Mouse (Mus musculus): Measurements from ENCODE around the gene Zbtb1. TPM values are rescaled to one million over a fixed set of nuclear protein-coding genes. Genes with fewer than 3 reads are reported as not detected.

Gene Zbtb1
- polyA plus RNA-seq, 1 experiment: 0.14 TPM

DNA sequence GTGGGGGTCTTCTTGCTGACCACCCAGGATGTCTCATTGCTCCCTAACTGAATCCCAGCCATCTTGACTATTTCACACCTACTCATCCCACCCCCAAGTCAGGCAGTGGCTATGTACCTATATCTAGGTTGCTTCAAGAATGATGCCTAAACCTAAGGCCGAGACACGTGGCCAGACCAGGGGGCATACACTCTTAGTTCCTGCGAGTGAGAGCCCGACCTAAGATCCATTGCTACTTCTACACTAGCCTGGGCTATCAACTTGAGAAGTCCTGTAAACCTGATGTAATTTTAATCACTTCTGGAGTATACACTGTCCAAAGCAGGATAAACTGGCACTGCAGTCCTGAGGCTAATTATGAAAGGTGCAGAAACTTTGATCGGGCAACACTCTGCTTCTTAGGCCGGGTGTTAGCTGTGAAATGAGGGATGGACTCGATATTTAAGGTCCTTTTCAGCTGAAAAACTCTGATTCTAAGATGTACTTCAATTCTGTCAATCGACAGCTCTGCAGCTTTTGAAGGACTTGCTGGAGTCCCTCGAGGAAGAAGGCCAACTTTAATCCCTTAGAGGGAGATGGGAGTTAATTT, 1.8 kb upstream of the Zbtb1 start:
- Histone ChIP-seq H3K9me3 (ENCODE audit: control insufficient read depth, low read length) (no peaks in the 10 kb centered on the region), H3K27me3 (ENCODE audit: control insufficient read depth) (no peaks in the 10 kb centered on the region), H3K36me3 (ENCODE audit: control insufficient read depth) (peaks cover 16% of the 10 kb centered on the region), H3K4me3 (replicated peaks) (peak overlapping the region; percentile 96), H3K4me1 (ENCODE audit: control insufficient read depth) (peaks cover 76% of the 10 kb centered on the region)
- TF ChIP-seq TAL1 (IDR thresholded peaks at IDR 0.05; ENCODE audit: low read length) (no peak), GATA1 (IDR thresholded peaks at IDR 0.05; ENCODE audit: low read length) (no peak)

DNA sequence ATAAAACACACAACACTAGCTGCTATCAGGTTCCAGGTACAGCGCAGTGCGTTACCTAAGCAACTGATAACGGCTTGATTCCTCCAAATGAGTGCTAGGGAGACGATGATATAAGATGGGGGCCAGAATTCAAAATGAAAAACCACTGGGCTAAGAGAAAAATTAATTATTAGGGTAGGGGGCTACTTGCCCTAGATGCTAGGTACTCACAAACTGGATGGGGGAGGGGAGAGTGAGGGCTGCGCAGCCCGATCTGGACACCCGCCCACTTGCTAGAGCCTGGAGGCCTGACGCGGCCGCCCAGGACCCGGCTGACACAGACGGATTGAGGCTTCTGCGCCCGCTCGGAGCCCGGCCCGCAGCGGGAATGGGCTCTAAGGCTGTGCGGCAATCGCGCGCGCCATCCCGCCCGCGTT, 1.3 kb upstream of the Zbtb1 start:
- Histone ChIP-seq H3K4me1 (ENCODE audit: control insufficient read depth) (peaks cover 75% of the 10 kb centered on the region), H3K9me3 (ENCODE audit: control insufficient read depth, low read length) (no peaks in the 10 kb centered on the region), H3K36me3 (ENCODE audit: control insufficient read depth) (peaks cover 14% of the 10 kb centered on the region), H3K4me3 (replicated peaks) (peak overlapping the region; percentile 96), H3K27me3 (ENCODE audit: control insufficient read depth) (no peaks in the 10 kb centered on the region)
- TF ChIP-seq GATA1 (IDR thresholded peaks at IDR 0.05; ENCODE audit: low read length) (peak; percentile 64), TAL1 (IDR thresholded peaks at IDR 0.05; ENCODE audit: low read length) (no peak)

DNA sequence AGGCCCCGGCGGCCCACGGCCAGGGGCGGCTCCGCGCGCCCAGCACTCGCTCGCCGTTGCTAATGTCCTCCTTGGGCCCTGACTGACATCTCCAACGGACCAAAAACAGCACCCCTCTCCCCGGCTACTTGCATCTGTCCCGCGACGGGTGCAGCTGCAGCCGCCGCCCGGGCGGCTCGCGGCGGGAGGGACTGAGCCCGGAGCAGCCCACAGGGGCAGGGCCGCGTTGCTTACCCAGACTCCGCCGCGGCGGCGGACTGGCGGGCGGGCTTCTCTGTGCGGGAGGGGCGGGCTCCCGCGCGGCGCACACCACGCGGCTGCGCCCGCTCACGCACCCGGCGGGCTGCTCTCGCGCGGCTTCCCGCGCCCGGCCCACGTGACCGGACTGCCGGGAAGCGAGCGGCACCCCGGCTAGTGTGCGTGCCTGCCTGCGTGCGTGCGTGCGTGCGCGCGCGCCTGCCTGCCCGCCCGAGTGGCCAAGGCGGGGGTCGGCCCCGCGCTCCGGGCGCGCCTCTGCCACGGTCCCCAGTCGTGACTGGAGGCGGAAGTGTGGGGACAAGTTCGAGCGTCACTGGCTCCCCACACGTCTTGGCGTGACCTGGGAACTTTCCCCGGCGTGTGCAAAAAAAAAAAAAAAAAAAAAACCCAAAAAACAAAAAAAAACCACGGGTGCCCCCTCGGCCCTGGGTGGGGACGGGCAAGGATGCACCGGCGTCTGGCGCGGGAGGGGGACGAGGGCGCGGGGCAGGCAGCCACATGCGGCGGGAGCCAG, 674 bp upstream of the Zbtb1 start, which contains the start of gene Zbtb25:
Gene Zbtb25 (minus strand): TSS at position 397 of the 772 bp plus-strand sequence.
- no peak for TF ChIP-seq GATA1 (IDR thresholded peaks at IDR 0.05; ENCODE audit: low read length)
- no peak for TF ChIP-seq TAL1 (IDR thresholded peaks at IDR 0.05; ENCODE audit: low read length)
- no peaks in the 10 kb centered on the region for H3K27me3 ChIP-seq (ENCODE audit: control insufficient read depth)
- peaks cover 13% of the 10 kb centered on the region for H3K36me3 ChIP-seq (ENCODE audit: control insufficient read depth)
- H3K9me3 ChIP-seq (ENCODE audit: control insufficient read depth, low read length): no peaks in the 10 kb centered on the region
- H3K4me1 ChIP-seq (ENCODE audit: control insufficient read depth): peaks cover 75% of the 10 kb centered on the region
- peak within 1 kb of the TSS; percentile 96 for H3K4me3 ChIP-seq (replicated peaks)

DNA sequence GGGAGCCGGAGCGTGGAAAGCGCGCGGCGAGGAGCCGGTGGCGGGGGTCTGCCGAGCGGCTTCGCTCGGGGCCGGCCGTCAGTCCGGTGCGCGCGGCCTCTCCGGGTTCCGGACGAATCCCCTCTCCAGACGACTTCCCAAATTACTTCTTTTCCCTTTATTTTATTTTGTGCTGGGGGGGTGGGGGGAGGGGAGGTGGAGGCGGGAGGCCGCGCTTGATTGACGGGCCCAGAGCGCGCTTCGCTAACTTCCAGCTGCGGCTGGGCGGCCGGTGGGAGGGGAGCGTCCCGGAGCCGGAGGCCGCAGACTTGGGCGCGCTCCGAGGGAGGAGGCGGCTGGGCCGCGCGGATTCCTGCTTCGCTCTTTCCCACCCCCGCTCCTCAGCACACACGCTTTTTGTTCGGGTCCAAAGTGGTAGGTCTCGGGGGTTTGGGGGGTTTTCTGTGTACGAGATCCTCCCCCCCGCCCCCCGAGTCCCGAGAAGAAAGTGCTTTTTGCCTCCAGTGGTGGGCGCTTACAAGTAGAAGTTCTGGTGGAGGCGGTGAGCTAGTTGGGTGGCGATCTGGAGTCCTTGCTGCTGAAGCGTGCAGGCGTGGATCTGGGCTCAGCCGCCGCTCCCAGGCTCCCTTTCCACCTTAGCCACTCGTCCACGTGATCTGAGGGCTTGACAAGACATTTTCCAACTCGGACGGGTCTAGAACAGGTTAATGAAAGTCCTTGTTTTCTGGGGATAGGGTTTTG, 935 bp downstream of the Zbtb1 start:
- TF ChIP-seq GATA1 (IDR thresholded peaks at IDR 0.05; ENCODE audit: low read length): no peak
- no peak for TF ChIP-seq TAL1 (IDR thresholded peaks at IDR 0.05; ENCODE audit: low read length)
- Histone ChIP-seq H3K36me3 (ENCODE audit: control insufficient read depth) (peaks cover 12% of the 10 kb centered on the region), H3K4me1 (ENCODE audit: control insufficient read depth) (peaks cover 79% of the 10 kb centered on the region), H3K9me3 (ENCODE audit: control insufficient read depth, low read length) (no peaks in the 10 kb centered on the region), H3K4me3 (replicated peaks) (peak overlapping the region; percentile 96), H3K27me3 (ENCODE audit: control insufficient read depth) (no peaks in the 10 kb centered on the region)

DNA sequence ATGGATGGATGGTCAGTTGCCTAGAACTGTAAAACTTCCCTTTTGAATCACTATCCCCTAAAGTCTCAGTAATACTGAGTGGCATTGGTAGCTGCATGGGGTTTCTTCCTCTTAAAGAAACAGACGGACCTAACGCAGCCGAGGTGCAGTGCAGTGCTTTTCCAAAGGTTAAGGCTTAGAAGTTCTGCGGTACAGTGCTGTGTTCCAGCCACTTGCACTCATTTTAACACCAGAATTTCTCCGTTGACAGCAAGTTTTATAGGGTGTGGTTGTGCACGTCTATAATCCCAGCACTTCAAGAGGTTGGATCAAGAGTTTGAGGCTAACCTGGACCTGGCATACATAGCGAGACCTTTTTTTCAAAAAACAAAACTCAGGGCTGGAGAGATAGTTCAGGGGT, 2.0 kb downstream of the Zbtb1 start:
- no peaks in the 10 kb centered on the region for H3K9me3 ChIP-seq (ENCODE audit: control insufficient read depth, low read length)
- peaks cover 13% of the 10 kb centered on the region for H3K36me3 ChIP-seq (ENCODE audit: control insufficient read depth)
- no peak for TF ChIP-seq TAL1 (IDR thresholded peaks at IDR 0.05; ENCODE audit: low read length)
- TF ChIP-seq GATA1 (IDR thresholded peaks at IDR 0.05; ENCODE audit: low read length): no peak
- H3K4me3 ChIP-seq (replicated peaks): peak overlapping the region; percentile 96
- H3K27me3 ChIP-seq (ENCODE audit: control insufficient read depth): no peaks in the 10 kb centered on the region
- peaks cover 82% of the 10 kb centered on the region for H3K4me1 ChIP-seq (ENCODE audit: control insufficient read depth)

DNA sequence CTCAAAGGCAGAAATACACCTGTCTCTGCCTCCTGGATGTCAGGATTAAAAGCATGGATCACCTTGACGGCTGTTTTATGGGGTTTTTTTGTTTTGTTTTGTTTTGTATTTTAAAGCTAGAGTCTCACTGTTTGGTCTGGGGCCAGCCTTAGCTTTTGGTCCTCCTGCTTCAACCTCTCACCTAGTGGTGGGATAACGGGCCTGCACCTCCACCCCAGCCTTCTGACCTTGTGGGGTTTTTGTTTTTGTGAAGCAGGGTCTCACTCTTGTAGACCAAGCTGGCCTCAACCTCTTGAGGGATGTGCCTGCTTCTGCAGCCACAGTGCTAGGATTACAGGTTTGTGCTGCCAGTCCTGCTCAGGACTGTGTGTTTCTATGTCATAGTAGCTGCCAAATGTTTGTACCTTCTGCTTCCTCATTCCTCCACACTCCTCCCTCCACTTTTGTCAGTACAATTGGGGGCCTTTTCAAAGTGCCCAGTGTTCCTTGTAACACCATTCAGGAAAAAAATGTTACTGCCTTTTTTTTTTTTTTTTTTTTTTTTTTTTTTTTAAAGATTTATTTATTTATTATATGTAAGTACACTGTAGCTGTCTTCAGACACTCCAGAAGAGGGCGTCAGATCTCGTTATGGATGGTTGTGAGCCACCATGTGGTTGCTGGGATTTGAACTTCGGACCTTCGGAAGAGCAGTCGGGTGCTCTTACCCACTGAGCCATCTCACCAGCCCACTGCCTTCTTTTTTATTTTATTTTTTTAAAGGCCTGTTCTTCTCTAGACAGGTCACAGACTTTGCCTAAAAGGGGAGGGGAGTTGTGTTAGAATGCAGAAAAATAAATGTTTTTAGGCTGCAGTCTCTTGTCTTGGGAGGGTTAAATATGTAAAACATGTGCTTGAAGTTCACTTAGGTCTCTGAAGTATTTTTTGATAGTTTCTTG, 3.1 kb downstream of the Zbtb1 start:
- Histone ChIP-seq H3K4me3 (replicated peaks) (peak overlapping the region; percentile 96), H3K27me3 (ENCODE audit: control insufficient read depth) (no peaks in the 10 kb centered on the region), H3K36me3 (ENCODE audit: control insufficient read depth) (peaks cover 20% of the 10 kb centered on the region), H3K9me3 (ENCODE audit: control insufficient read depth, low read length) (no peaks in the 10 kb centered on the region), H3K4me1 (ENCODE audit: control insufficient read depth) (peaks cover 81% of the 10 kb centered on the region)
- TF ChIP-seq TAL1 (IDR thresholded peaks at IDR 0.05; ENCODE audit: low read length): no peak
- TF ChIP-seq GATA1 (IDR thresholded peaks at IDR 0.05; ENCODE audit: low read length): no peak

DNA sequence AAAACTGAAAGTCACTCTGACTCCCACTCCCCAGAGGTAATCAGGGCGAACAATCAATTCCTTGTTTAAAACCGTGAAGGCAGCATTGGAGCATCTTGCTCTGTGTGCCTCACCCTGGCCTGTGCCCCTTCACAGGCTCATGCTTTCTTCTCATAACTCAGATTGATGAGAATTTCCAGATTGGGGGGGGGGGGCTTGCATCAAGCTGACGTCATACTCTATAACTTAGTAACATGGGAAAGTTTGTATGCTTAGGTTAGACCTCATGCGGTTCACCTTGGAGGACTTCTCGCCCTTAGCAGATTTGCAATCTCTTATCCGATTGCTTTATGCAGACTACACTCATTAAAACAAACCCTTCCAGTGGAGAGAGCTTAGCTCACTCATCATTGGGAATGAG, 3.9 kb downstream of the Zbtb1 start:
- no peaks in the 10 kb centered on the region for H3K27me3 ChIP-seq (ENCODE audit: control insufficient read depth)
- TF ChIP-seq TAL1 (IDR thresholded peaks at IDR 0.05; ENCODE audit: low read length) (no peak), GATA1 (IDR thresholded peaks at IDR 0.05; ENCODE audit: low read length) (no peak)
- H3K9me3 ChIP-seq (ENCODE audit: control insufficient read depth, low read length): no peaks in the 10 kb centered on the region
- H3K4me3 ChIP-seq (replicated peaks): no peak overlapping the region
- peaks cover 25% of the 10 kb centered on the region for H3K36me3 ChIP-seq (ENCODE audit: control insufficient read depth)
- H3K4me1 ChIP-seq (ENCODE audit: control insufficient read depth): peaks cover 77% of the 10 kb centered on the region

DNA sequence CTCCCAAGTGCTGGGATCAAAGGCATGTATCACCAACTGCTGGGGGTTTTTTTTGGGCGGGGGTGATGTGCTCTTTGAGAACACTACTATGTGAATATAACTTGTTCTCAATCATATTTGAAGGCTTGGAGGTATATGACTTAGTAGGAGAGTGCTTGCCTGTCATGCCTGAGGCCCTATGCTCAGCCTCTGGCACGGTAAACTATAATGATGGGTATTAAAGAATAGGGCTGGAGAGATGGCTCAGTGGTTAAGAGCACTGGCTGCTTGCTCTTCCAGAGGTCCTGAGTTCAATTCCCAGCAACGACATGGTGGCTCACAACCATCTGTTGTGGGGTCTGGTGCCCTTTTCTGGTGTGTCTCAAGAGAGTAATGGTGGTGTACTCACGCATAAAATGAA, 4.8 kb downstream of the Zbtb1 start:
- Histone ChIP-seq H3K36me3 (ENCODE audit: control insufficient read depth) (peaks cover 28% of the 10 kb centered on the region), H3K9me3 (ENCODE audit: control insufficient read depth, low read length) (no peaks in the 10 kb centered on the region), H3K4me3 (replicated peaks) (no peak overlapping the region), H3K27me3 (ENCODE audit: control insufficient read depth) (no peaks in the 10 kb centered on the region), H3K4me1 (ENCODE audit: control insufficient read depth) (peaks cover 79% of the 10 kb centered on the region)
- TF ChIP-seq GATA1 (IDR thresholded peaks at IDR 0.05; ENCODE audit: low read length): no peak
- TF ChIP-seq TAL1 (IDR thresholded peaks at IDR 0.05; ENCODE audit: low read length): no peak
